7 mouse cellular contexts compared by ENCODE assay signal in the genomic region with DNA sequence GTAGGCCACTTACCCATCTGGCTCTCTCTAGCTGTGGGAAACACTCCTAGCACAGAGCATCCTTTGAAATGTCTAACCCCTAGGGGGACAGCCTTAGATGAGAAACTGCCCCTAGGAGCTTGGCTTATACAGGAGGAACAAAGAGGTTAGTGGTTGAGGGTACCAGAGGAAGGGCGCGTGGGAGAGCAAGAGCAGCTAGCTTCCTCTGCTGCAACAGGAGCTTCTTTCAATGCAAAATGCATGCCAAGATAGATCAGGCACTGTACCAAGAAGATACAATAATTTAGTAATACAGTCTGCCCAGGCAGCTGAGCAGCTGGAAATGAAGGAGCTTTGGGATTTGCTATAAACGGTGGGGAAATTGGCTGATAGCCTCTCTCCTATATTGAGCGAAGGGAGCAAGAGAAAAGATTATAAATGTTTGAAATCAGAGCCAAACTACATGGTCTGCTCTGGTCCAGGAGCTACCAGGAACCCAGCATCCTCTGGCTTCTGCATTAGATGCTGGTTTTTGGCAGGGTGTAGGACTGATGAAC.
DNase-seq lines count a peak whose midpoint lies in the region; ATAC-seq and TF ChIP-seq lines count a peak whose summit lies in the region.

No protein-coding gene starts in this region.

- DNase-seq in cerebellum, adult 2 months: peak; percentile 30 to 41
- peak; percentile 11 for DNase-seq in embryo, embryonic 11 days
- DNase-seq in layer of hippocampus, adult 2 months (ENCODE audit: low spot score in 2 of 2): peak; percentile 55 to 71
- DNase-seq in thymus, adult 2 months: no peak
- DNase-seq in kidney, postnatal 10 days: no peak
- DNase-seq in adipocyte (ENCODE audit: low spot score): no peak

- WGBS in cerebellum, adult 2 months: 13% methylated on average over 4 of the region's 4 CpGs
- WGBS in neural tube, embryonic 12.5 days: 71% methylated on average over 4 of the region's 4 CpGs
- WGBS in thymus, adult 2 months: 85% methylated on average over 4 of the region's 4 CpGs

- no peak for TF ChIP-seq CTCF in cerebellum, adult 2 months (IDR thresholded peaks at IDR 0.05; ENCODE audit: borderline replicate concordance, insufficient read depth, low read depth, low read length)
- TF ChIP-seq CTCF in layer of hippocampus, adult 2 months (conservative IDR thresholded peaks at IDR 0.05): peak; percentile 46
- TF ChIP-seq CTCF in thymus, adult 2 months (IDR thresholded peaks at IDR 0.05; ENCODE audit: borderline replicate concordance, control insufficient read depth, extremely low read depth, insufficient read depth, low read length, poor library complexity): no peak

- no peak overlapping the region for H3K27ac ChIP-seq in cerebellum, adult 2 months (ENCODE audit: insufficient read depth, low read length)
- H3K27ac ChIP-seq in layer of hippocampus, adult 2 months: peak overlapping the region; percentile 84
- H3K27ac ChIP-seq in neural tube, embryonic 12.5 days: no peak overlapping the region; the same call in 1 of the 2 replicates
- H3K27ac ChIP-seq in thymus, adult 2 months (ENCODE audit: control insufficient read depth, insufficient read depth, low read length): no peak overlapping the region

- no peak for TF ChIP-seq POLR2A in cerebellum, adult 2 months (IDR thresholded peaks at IDR 0.05; ENCODE audit: borderline replicate concordance, insufficient read depth, low read length)
- no peak for TF ChIP-seq POLR2A in thymus, adult 2 months (IDR thresholded peaks at IDR 0.05; ENCODE audit: control insufficient read depth, extremely low read depth, insufficient read depth, low read length, poor library complexity)

- no peaks in the 10 kb centered on the region for H3K36me3 ChIP-seq in neural tube, embryonic 12.5 days
- no peaks in the 10 kb centered on the region for H3K36me3 ChIP-seq in thymus, adult 2 months (ENCODE audit: control insufficient read depth, insufficient read depth, low read length)

- no peaks in the 10 kb centered on the region for H3K27me3 ChIP-seq in cerebellum, adult 2 months (ENCODE audit: control insufficient read depth, insufficient read depth, low read length)
- no peaks in the 10 kb centered on the region for H3K27me3 ChIP-seq in neural tube, embryonic 12.5 days (replicated peaks)
- no peaks in the 10 kb centered on the region for H3K27me3 ChIP-seq in thymus, adult 2 months (ENCODE audit: control insufficient read depth, insufficient read depth, low read length)

- H3K4me3 ChIP-seq in cerebellum, adult 2 months (replicated peaks; ENCODE audit: insufficient read depth, low read depth, low read length): no peak overlapping the region
- no peak overlapping the region for H3K4me3 ChIP-seq in layer of hippocampus, adult 2 months
- H3K4me3 ChIP-seq in neural tube, embryonic 12.5 days: no peak overlapping the region
- H3K4me3 ChIP-seq in thymus, adult 2 months (ENCODE audit: control insufficient read depth, insufficient read depth, low read length): no peak overlapping the region

- no peak overlapping the region for H3K4me2 ChIP-seq in neural tube, embryonic 12.5 days (replicated peaks)

- peaks cover 6% of the 10 kb centered on the region; the same call in 1 of the 2 replicates for H3K4me1 ChIP-seq in cerebellum, adult 2 months (ENCODE audit: control insufficient read depth, insufficient read depth, low read length)
- H3K4me1 ChIP-seq in neural tube, embryonic 12.5 days: peaks cover 9% of the 10 kb centered on the region
- H3K4me1 ChIP-seq in thymus, adult 2 months (replicated peaks; ENCODE audit: control insufficient read depth, insufficient read depth, low read length): no peaks in the 10 kb centered on the region

- H3K9me3 ChIP-seq in neural tube, embryonic 12.5 days: no peaks in the 10 kb centered on the region

- peak; percentile 70 for ATAC-seq in neural tube, embryonic 12.5 days (ENCODE audit: low FRiP score, low read depth)

- no peak overlapping the region for H3K9ac ChIP-seq in neural tube, embryonic 12.5 days

Comparison
In these comparisons a context has a peak if more than half of its experiments do, and no peak if none do; other contexts are left out.
1. DNase-seq: peak in cerebellum, adult 2 months (2 of 2), embryo, embryonic 11 days (single experiment) and layer of hippocampus, adult 2 months (2 of 2); none in thymus, adult 2 months (single experiment), kidney, postnatal 10 days (single experiment) and adipocyte (single experiment).